Mouse (Mus musculus): ENCODE results near the gene Ttc39b.

DNA sequence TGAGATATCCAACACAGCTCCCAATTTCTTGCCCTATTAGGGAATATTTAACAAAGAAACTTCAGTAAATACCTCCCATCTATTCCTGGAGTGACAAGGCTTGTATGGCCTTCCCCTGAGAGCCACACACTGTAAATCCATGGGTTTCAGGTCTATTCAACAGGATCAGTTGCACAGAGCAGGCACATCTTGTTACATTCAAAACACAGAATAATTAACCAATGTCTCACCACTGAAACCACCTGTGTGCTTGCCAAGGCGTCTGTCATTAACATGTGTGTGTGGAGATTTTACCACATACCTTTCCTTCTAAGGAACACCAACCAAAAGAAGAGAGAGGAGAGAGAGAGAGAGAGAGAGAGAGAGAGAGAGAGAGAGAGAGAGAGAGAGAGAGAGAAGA is 136.7 kb downstream of the Ttc39b start:
- TF ChIP-seq POLR2A (IDR thresholded peaks at IDR 0.05; ENCODE audit: extremely low read depth, insufficient read depth, low read length) (no peak), CTCF (IDR thresholded peaks at IDR 0.05; ENCODE audit: extremely low read depth, insufficient read depth, low read length) (no peak)
